Mouse (Mus musculus) heart, adult 2 months (tissue): ENCODE results near the gene Ankrd33b.

Experiments
- CTCF ChIP-seq: fragments of 200-600 bp; IDR thresholded peaks from 2 replicates; pipeline ENCODE4 v1.8.1; 2022; ENCODE audit warnings: antibody characterized with exemption, mild to moderate bottlenecking, moderate library complexity
- POLR2A ChIP-seq: fragments of 200-500 bp; IDR thresholded peaks from 2 replicates; pipeline ENCODE4 v1.6.1; 2011; ENCODE audit warnings: mild to moderate bottlenecking, low read depth, low read length, control low read depth; ENCODE audit not compliant: insufficient read depth

DNA sequence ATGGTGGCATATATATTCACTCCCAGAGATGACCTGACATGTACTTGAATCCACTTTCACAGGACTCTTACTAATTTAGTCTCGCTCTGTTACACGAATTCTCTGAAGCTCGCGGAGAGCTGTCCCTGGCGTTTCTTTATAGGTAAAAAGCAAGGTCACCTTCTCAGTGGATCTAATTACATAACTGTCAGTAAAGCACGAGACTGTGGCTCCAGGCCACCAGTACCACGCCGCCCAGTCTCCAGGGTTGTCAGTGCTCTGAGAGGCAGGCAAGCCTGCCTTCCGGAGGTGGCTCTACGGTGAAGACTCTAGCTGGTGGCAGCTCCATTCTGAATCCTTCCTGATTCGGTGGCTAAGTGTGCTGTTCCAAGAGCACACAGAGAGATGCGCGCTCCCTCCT is 43.0 kb downstream of the Ankrd33b start:
- TF ChIP-seq POLR2A = no peak
- no peak for TF ChIP-seq CTCF
